Mouse (Mus musculus) left cerebral cortex, adult 9 months (tissue): ENCODE measurements around the gene Adam17.

Experiments used
- DNase-seq, 2 experiments: peaks; one replicate each; pipeline ENCODE4 v3.0.0; 2022; ENCODE audit warnings: low spot score in 2 of 2

The Adam17 gene

GRCm38 (mm10) chr12:21353681-21354080 lies 19.8 kb downstream of the Adam17 start:
- DNase-seq = no peak

GRCm38 (mm10) chr12:21350113-21350876 lies 23.1 kb downstream of the Adam17 start:
- DNase-seq = no peak

- DNase-seq = no peak
These were observed 26.5 kb downstream of the Adam17 start for GRCm38 (mm10) chr12:21346972-21347371.

- DNase-seq = no peak
These were observed 32.8 kb downstream of the Adam17 start for GRCm38 (mm10) chr12:21340674-21341073.

- DNase-seq = no peak
These were observed 36.3 kb downstream of the Adam17 start for GRCm38 (mm10) chr12:21337171-21337570.

- DNase-seq = peak; percentile 28 to 55
These were observed 37.6 kb downstream of the Adam17 start for GRCm38 (mm10) chr12:21335869-21336268.

GRCm38 (mm10) chr12:21333766-21334165 lies 39.7 kb downstream of the Adam17 start:
- no peak for DNase-seq

- DNase-seq = no peak
These were observed 40.4 kb downstream of the Adam17 start for GRCm38 (mm10) chr12:21333021-21333420.

GRCm38 (mm10) chr12:21331711-21332110 lies 41.7 kb downstream of the Adam17 start:
- no peak for DNase-seq

GRCm38 (mm10) chr12:21330961-21331576 lies 42.4 kb downstream of the Adam17 start:
- peak in 1 of 2 experiments; percentile 55 for DNase-seq

- DNase-seq = no peak
These were observed 43.6 kb downstream of the Adam17 start for GRCm38 (mm10) chr12:21329661-21330400.

- no peak for DNase-seq
These were observed 47.1 kb downstream of the Adam17 start for GRCm38 (mm10) chr12:21326325-21326724.

- no peak for DNase-seq
These were observed 48.2 kb downstream of the Adam17 start for GRCm38 (mm10) chr12:21325266-21325665.

- DNase-seq = no peak
These were observed 49.3 kb downstream of the Adam17 start for GRCm38 (mm10) chr12:21324101-21324500.

- DNase-seq = no peak
These were observed 50.6 kb downstream of the Adam17 start for GRCm38 (mm10) chr12:21322856-21323255.

- no peak for DNase-seq
These were observed 51.1 kb downstream of the Adam17 start for GRCm38 (mm10) chr12:21322296-21322695.

- DNase-seq = no peak
These were observed 52.3 kb downstream of the Adam17 start for GRCm38 (mm10) chr12:21321170-21321569.

GRCm38 (mm10) chr12:21320317-21320716 lies 53.1 kb downstream of the Adam17 start:
- DNase-seq = no peak

- DNase-seq = peak in 1 of 2 experiments; percentile 67
These were observed 55.1 kb downstream of the Adam17 start for GRCm38 (mm10) chr12:21318143-21318895.

- no peak for DNase-seq
These were observed 56.6 kb downstream of the Adam17 start for GRCm38 (mm10) chr12:21316869-21317265.

- DNase-seq = peak; percentile 40 to 68
These were observed 57.2 kb downstream of the Adam17 start, which contains the start of gene Iah1 for GRCm38 (mm10) chr12:21315923-21316868. Gene Iah1, plus strand, starts transcription at chr12:21316389.
